Mouse (Mus musculus): ENCODE measurements around the gene Asxl2. TPM values are rescaled to one million over a fixed set of nuclear protein-coding genes. Genes with fewer than 3 reads are reported as not detected.
"Not testable (repeated sequence)": the region's sequence is repeated elsewhere in the genome, so short reads cannot be mapped to it uniquely, and the experiment has no call there.

Asxl2 gene
- total RNA-seq, 2 experiments from 2014 or later, result 12.5 to 12.9 TPM

- no peak for DNase-seq
Measured at GRCm38 (mm10) chr12:3427891-3428775, 1.5 kb downstream of the Asxl2 start.

- DNase-seq, result no peak
Measured at GRCm38 (mm10) chr12:3429681-3430442, 3.2 kb downstream of the Asxl2 start.

GRCm38 (mm10) chr12:3430443-3430753, 3.7 kb downstream of the Asxl2 start:
- DNase-seq, result no peak

- DNase-seq, result no peak
Measured at GRCm38 (mm10) chr12:3430985-3431384, 4.3 kb downstream of the Asxl2 start.

GRCm38 (mm10) chr12:3433736-3434135, 7.1 kb downstream of the Asxl2 start:
- DNase-seq, result no peak

GRCm38 (mm10) chr12:3436446-3436845, 9.8 kb downstream of the Asxl2 start:
- no peak for DNase-seq

- no peak for DNase-seq
Measured at GRCm38 (mm10) chr12:3437815-3438214, 11.2 kb downstream of the Asxl2 start.

- DNase-seq, result no peak
Measured at GRCm38 (mm10) chr12:3440916-3441315, 14.3 kb downstream of the Asxl2 start.

- no peak for DNase-seq
Measured at GRCm38 (mm10) chr12:3441361-3441760, 14.7 kb downstream of the Asxl2 start.

- no peak for DNase-seq
Measured at GRCm38 (mm10) chr12:3453554-3453953, 26.9 kb downstream of the Asxl2 start.

- DNase-seq, result no peak
Measured at GRCm38 (mm10) chr12:3463087-3463486, 36.4 kb downstream of the Asxl2 start.

- DNase-seq, result no peak
Measured at GRCm38 (mm10) chr12:3499662-3500061, 73.0 kb downstream of the Asxl2 start.

- peak; percentile 36 for DNase-seq
Measured at GRCm38 (mm10) chr12:3500071-3500470, 73.4 kb downstream of the Asxl2 start.

GRCm38 (mm10) chr12:3518665-3519297, 92.1 kb downstream of the Asxl2 start:
- DNase-seq, result no peak

GRCm38 (mm10) chr12:3521806-3522205, 95.1 kb downstream of the Asxl2 start:
- DNase-seq, result not testable (repeated sequence)

- no peak for DNase-seq
Measured at GRCm38 (mm10) chr12:3525536-3525935, 98.9 kb downstream of the Asxl2 start.

- not testable (repeated sequence) for DNase-seq
Measured at GRCm38 (mm10) chr12:3535446-3535845, 108.8 kb downstream of the Asxl2 start.

GRCm38 (mm10) chr12:3537616-3538015, 111.0 kb downstream of the Asxl2 start:
- DNase-seq, result no peak

GRCm38 (mm10) chr12:3538036-3538435, 111.4 kb downstream of the Asxl2 start:
- no peak for DNase-seq

- no peak for DNase-seq
Measured at GRCm38 (mm10) chr12:3539605-3540004, 112.9 kb downstream of the Asxl2 start.

GRCm38 (mm10) chr12:3540871-3541270, 114.2 kb downstream of the Asxl2 start:
- no peak for DNase-seq

- DNase-seq, result no peak
Measured at GRCm38 (mm10) chr12:3545451-3545850, 118.8 kb downstream of the Asxl2 start.

- DNase-seq, result no peak
Measured at GRCm38 (mm10) chr12:3546121-3546658, 119.5 kb downstream of the Asxl2 start.

All from gastrocnemius, postnatal 25 days (tissue).